Mouse (Mus musculus): Measurements from ENCODE around the gene Iqgap1. TPM values are rescaled to one million over a fixed set of nuclear protein-coding genes. Genes with fewer than 3 reads are reported as not detected.

The Iqgap1 gene
- polyA plus RNA-seq, 2 experiments, result 5.5 to 11.2 TPM

DNA sequence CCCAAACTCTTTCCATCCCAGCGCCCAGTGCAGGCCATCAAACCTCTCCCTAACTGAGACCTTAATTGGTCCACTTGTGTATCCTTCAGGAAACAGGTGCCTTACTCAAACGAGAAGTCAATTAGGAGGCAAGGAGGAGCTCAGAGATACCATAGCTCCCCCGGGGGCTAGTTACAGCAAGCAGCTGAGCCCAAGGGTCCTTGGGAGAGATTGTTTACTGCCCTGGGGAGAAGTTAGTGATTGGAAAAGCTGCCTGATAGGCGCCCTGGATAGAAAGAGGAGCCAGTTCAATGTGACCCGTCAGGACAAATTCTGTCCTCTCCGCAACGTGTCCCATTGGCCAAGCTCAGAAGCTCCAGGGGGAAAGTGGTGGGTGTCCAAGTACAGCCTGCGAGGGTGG is 126.1 kb downstream of the Iqgap1 start:
- H3K9me3 ChIP-seq (ENCODE audit: control insufficient read depth, low read length), result no peaks in the 10 kb centered on the region
- H3K4me2 ChIP-seq (ENCODE audit: low read depth), result no peak overlapping the region
- H3K27ac ChIP-seq, result no peak overlapping the region
- DNase-seq (ENCODE audit: low read depth in 3 of 3, low spot score in 3 of 3) (no peak), ATAC-seq (ENCODE audit: insufficient read depth) (no peak)
- no peak for TF ChIP-seq EP300 (IDR thresholded peaks at IDR 0.05; ENCODE audit: low read depth)
- TF ChIP-seq CTCF (IDR thresholded peaks at IDR 0.05; ENCODE audit: low read depth), result no peak
- 56% methylated on average over 8 of the region's 8 CpGs for WGBS (ENCODE audit: insufficient replicate concordance)
- H3K36me3 ChIP-seq (replicated peaks; ENCODE audit: control insufficient read depth, insufficient read depth, low read depth), result no peaks in the 10 kb centered on the region
- H3K9ac ChIP-seq (replicated peaks), result no peak overlapping the region
- peaks cover 26 to 32% of the 10 kb centered on the region in 2 experiments for H3K4me1 ChIP-seq (replicated peaks; ENCODE audit: control insufficient read depth in 2 of 2, insufficient read depth in 2 of 2, low read length in 1 of 2)
- no peak overlapping the region for H3K4me3 ChIP-seq (ENCODE audit: insufficient read depth in 1 of 2, low read depth in 2 of 2, low read length in 2 of 2)
- H3K27me3 ChIP-seq (ENCODE audit: control insufficient read depth, insufficient read depth, low read length), result no peaks in the 10 kb centered on the region

DNA sequence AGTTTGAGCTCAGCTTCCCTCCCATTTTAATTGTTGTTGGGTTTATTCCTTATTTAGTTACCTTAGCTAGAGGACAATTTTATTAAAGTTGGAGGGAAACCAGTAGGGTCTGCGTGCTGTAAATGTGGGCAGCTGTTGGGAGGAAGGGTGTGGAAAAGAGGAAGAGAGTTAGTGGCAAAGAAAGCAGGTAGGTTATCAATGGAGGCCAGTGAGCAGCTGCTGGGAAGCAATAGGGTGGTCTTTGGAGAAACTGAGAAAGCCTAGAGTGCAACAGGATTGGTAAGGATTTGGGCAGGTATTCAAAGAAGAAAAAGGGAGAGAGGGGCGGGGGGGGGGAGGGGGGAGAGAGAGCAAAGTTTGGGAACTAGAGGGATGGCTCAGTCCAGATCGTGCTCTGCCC is 126.8 kb downstream of the Iqgap1 start:
- Histone ChIP-seq H3K27me3 (ENCODE audit: control insufficient read depth, insufficient read depth, low read length) (no peaks in the 10 kb centered on the region), H3K4me2 (ENCODE audit: low read depth) (no peak overlapping the region), H3K36me3 (replicated peaks; ENCODE audit: control insufficient read depth, insufficient read depth, low read depth) (no peaks in the 10 kb centered on the region), H3K27ac (no peak overlapping the region), H3K4me1 (replicated peaks; ENCODE audit: control insufficient read depth in 2 of 2, insufficient read depth in 2 of 2, low read length in 1 of 2) (peaks cover 26% of the 10 kb centered on the region in 2 experiments), H3K9ac (replicated peaks) (no peak overlapping the region), H3K4me3 (ENCODE audit: insufficient read depth in 1 of 2, low read depth in 2 of 2, low read length in 2 of 2) (no peak overlapping the region), H3K9me3 (ENCODE audit: control insufficient read depth, low read length) (no peaks in the 10 kb centered on the region)
- 35% methylated on average over 3 of the region's 3 CpGs for WGBS (ENCODE audit: insufficient replicate concordance)
- TF ChIP-seq EP300 (IDR thresholded peaks at IDR 0.05; ENCODE audit: low read depth), result no peak
- no peak for TF ChIP-seq CTCF (IDR thresholded peaks at IDR 0.05; ENCODE audit: low read depth)
- ATAC-seq (ENCODE audit: insufficient read depth), result no peak
- DNase-seq (ENCODE audit: low read depth in 3 of 3, low spot score in 3 of 3), result no peak

GRCm38 (mm10) chr7:80697859-80698258 is 127.9 kb downstream of the Iqgap1 start:
- H3K4me3 ChIP-seq (ENCODE audit: insufficient read depth in 1 of 2, low read depth in 2 of 2, low read length in 2 of 2), result no peak overlapping the region
- no peak for TF ChIP-seq CTCF (IDR thresholded peaks at IDR 0.05; ENCODE audit: low read depth)
- TF ChIP-seq EP300 (IDR thresholded peaks at IDR 0.05; ENCODE audit: low read depth), result no peak
- no peak overlapping the region for H3K27ac ChIP-seq
- 78% methylated on average over 5 of the region's 5 CpGs for WGBS (ENCODE audit: insufficient replicate concordance)
- no peak overlapping the region for H3K9ac ChIP-seq (replicated peaks)
- no peak overlapping the region for H3K4me2 ChIP-seq (ENCODE audit: low read depth)
- peaks cover 15 to 17% of the 10 kb centered on the region in 2 experiments for H3K4me1 ChIP-seq (replicated peaks; ENCODE audit: control insufficient read depth in 2 of 2, insufficient read depth in 2 of 2, low read length in 1 of 2)
- H3K27me3 ChIP-seq (ENCODE audit: control insufficient read depth, insufficient read depth, low read length), result no peaks in the 10 kb centered on the region
- no peak for ATAC-seq (ENCODE audit: insufficient read depth)
- DNase-seq (ENCODE audit: low read depth in 3 of 3, low spot score in 3 of 3), result no peak
- H3K9me3 ChIP-seq (ENCODE audit: control insufficient read depth, low read length), result no peaks in the 10 kb centered on the region
- no peaks in the 10 kb centered on the region for H3K36me3 ChIP-seq (replicated peaks; ENCODE audit: control insufficient read depth, insufficient read depth, low read depth)

DNA sequence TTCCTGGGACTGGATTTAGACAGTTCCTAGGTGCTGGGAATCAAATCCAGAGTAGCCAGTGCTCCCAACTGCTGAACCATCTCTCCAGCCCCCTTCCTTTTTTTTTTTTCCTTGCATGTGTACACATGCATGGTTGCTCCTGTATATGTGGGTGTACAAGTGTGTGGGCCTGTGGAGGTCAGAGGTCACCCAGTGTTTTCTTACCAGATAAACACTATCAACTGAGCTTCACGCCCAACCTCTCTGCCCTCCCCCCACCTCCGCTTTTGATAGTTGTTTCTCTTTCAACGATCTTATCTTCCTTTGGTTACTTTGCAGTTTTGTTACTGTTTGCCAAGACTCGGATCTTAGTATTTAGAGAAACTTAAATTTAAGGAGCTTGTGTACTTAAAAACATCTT is 128.9 kb downstream of the Iqgap1 start:
- peak; percentile 59; the same call in 1 of the 2 replicates for ATAC-seq (ENCODE audit: insufficient read depth)
- Histone ChIP-seq H3K9ac (replicated peaks) (no peak overlapping the region), H3K4me1 (replicated peaks; ENCODE audit: control insufficient read depth in 2 of 2, insufficient read depth in 2 of 2, low read length in 1 of 2) (peaks cover 9 to 11% of the 10 kb centered on the region in 2 experiments), H3K27me3 (ENCODE audit: control insufficient read depth, insufficient read depth, low read length) (no peaks in the 10 kb centered on the region), H3K4me2 (ENCODE audit: low read depth) (no peak overlapping the region), H3K36me3 (replicated peaks; ENCODE audit: control insufficient read depth, insufficient read depth, low read depth) (no peaks in the 10 kb centered on the region), H3K4me3 (ENCODE audit: insufficient read depth in 1 of 2, low read depth in 2 of 2, low read length in 2 of 2) (no peak overlapping the region), H3K9me3 (ENCODE audit: control insufficient read depth, low read length) (no peaks in the 10 kb centered on the region), H3K27ac (no peak overlapping the region)
- TF ChIP-seq CTCF (IDR thresholded peaks at IDR 0.05; ENCODE audit: low read depth), result no peak
- DNase-seq (ENCODE audit: low read depth in 3 of 3, low spot score in 3 of 3), result peak in 1 of 3 experiments; percentile 28
- whole genome bisulfite sequencing (ENCODE audit: insufficient replicate concordance), result 10% methylated on average over 4 of the region's 4 CpGs

- no peak for ATAC-seq (ENCODE audit: insufficient read depth)
- TF ChIP-seq EP300 (IDR thresholded peaks at IDR 0.05; ENCODE audit: low read depth), result no peak
- TF ChIP-seq CTCF (IDR thresholded peaks at IDR 0.05; ENCODE audit: low read depth), result no peak
- no peaks in the 10 kb centered on the region for H3K9me3 ChIP-seq (ENCODE audit: control insufficient read depth, low read length)
- H3K4me3 ChIP-seq (ENCODE audit: insufficient read depth in 1 of 2, low read depth in 2 of 2, low read length in 2 of 2), result no peak overlapping the region
- no peak overlapping the region for H3K9ac ChIP-seq (replicated peaks)
- no peaks in the 10 kb centered on the region for H3K27me3 ChIP-seq (ENCODE audit: control insufficient read depth, insufficient read depth, low read length)
- H3K36me3 ChIP-seq (replicated peaks; ENCODE audit: control insufficient read depth, insufficient read depth, low read depth), result no peaks in the 10 kb centered on the region
- H3K4me2 ChIP-seq (ENCODE audit: low read depth), result no peak overlapping the region
- 3% methylated on average over 1 of the region's 1 CpGs for WGBS (ENCODE audit: insufficient replicate concordance)
- no peak overlapping the region for H3K27ac ChIP-seq
- no peak for DNase-seq (ENCODE audit: low read depth in 3 of 3, low spot score in 3 of 3)
- peaks cover 9 to 11% of the 10 kb centered on the region in 2 experiments for H3K4me1 ChIP-seq (replicated peaks; ENCODE audit: control insufficient read depth in 2 of 2, insufficient read depth in 2 of 2, low read length in 1 of 2)
Observed at GRCm38 (mm10) chr7:80696334-80696733, 129.4 kb downstream of the Iqgap1 start.

Measured in liver, embryonic 14.5 days (tissue).